Mouse (Mus musculus) C2C12 (cell line): ENCODE data around the gene Arhgef16.

Experiments
- CTCF ChIP-seq: IDR thresholded peaks from one replicate; pipeline ENCODE4 v1.5.1; 2011; ENCODE audit not compliant: control insufficient read depth, insufficient read depth, insufficient read length
- MAX ChIP-seq: IDR thresholded peaks from one replicate; pipeline ENCODE4 v1.6.1; 2011; ENCODE audit warnings: mild to moderate bottlenecking, control low read depth
- MYOD1 ChIP-seq: IDR thresholded peaks from one replicate; pipeline ENCODE4 v1.6.1; 2011; ENCODE audit warnings: low read depth; ENCODE audit not compliant: control insufficient read depth, insufficient read length

GRCm38 (mm10) chr4:154248092-154248805, 53.2 kb downstream of the Arhgef16 start:
- no peak for TF ChIP-seq CTCF
- TF ChIP-seq MAX = no peak
- no peak for TF ChIP-seq MYOD1
